Mouse (Mus musculus): ENCODE measurements around the gene Aspg.
A peak's percentile ranks its signal among the peaks of the same experiment; 100 is the strongest.

The Aspg gene

GRCm38 (mm10) chr12:112112686-112113396 is 6.4 kb downstream of the Aspg start:
- no peak for DNase-seq (ENCODE audit: low read depth in 1 of 2, low spot score in 2 of 2)

- peak; percentile 30 to 57 for DNase-seq (ENCODE audit: low read depth in 1 of 2, low spot score in 2 of 2)
These were observed 7.2 kb downstream of the Aspg start for GRCm38 (mm10) chr12:112113710-112114109.

- DNase-seq (ENCODE audit: low read depth in 1 of 2, low spot score in 2 of 2), result no peak
These were observed 10.5 kb downstream of the Aspg start for GRCm38 (mm10) chr12:112117006-112117405.

- DNase-seq (ENCODE audit: low read depth in 1 of 2, low spot score in 2 of 2), result no peak
These were observed 11.2 kb downstream of the Aspg start for GRCm38 (mm10) chr12:112117649-112118048.

- no peak for DNase-seq (ENCODE audit: low read depth in 1 of 2, low spot score in 2 of 2)
These were observed 14.7 kb downstream of the Aspg start for GRCm38 (mm10) chr12:112121188-112121587.

GRCm38 (mm10) chr12:112125903-112126302 is 19.4 kb downstream of the Aspg start:
- DNase-seq (ENCODE audit: low read depth in 1 of 2, low spot score in 2 of 2), result no peak

- DNase-seq (ENCODE audit: low read depth in 1 of 2, low spot score in 2 of 2), result no peak
These were observed 20.6 kb downstream of the Aspg start for GRCm38 (mm10) chr12:112126931-112127635.

- no peak for DNase-seq (ENCODE audit: low read depth in 1 of 2, low spot score in 2 of 2)
These were observed 22.0 kb downstream of the Aspg start for GRCm38 (mm10) chr12:112128526-112128925.

GRCm38 (mm10) chr12:112129300-112129856 is 22.9 kb downstream of the Aspg start:
- DNase-seq (ENCODE audit: low read depth in 1 of 2, low spot score in 2 of 2), result no peak

GRCm38 (mm10) chr12:112130161-112130860 is 23.8 kb downstream of the Aspg start:
- peak in 1 of 2 experiments; percentile 34 for DNase-seq (ENCODE audit: low read depth in 1 of 2, low spot score in 2 of 2)

GRCm38 (mm10) chr12:112130957-112131356 is 24.5 kb downstream of the Aspg start:
- DNase-seq (ENCODE audit: low read depth in 1 of 2, low spot score in 2 of 2), result no peak

- DNase-seq (ENCODE audit: low read depth in 1 of 2, low spot score in 2 of 2), result no peak
These were observed 33.8 kb downstream of the Aspg start for GRCm38 (mm10) chr12:112140231-112140630.

- DNase-seq (ENCODE audit: low read depth in 1 of 2, low spot score in 2 of 2), result no peak
These were observed 34.3 kb downstream of the Aspg start for GRCm38 (mm10) chr12:112140745-112141144.

GRCm38 (mm10) chr12:112141300-112141699 is 34.8 kb downstream of the Aspg start:
- no peak for DNase-seq (ENCODE audit: low read depth in 1 of 2, low spot score in 2 of 2)

GRCm38 (mm10) chr12:112143116-112143832 is 36.8 kb downstream of the Aspg start:
- DNase-seq (ENCODE audit: low read depth in 1 of 2, low spot score in 2 of 2), result no peak

- no peak for DNase-seq (ENCODE audit: low read depth in 1 of 2, low spot score in 2 of 2)
These were observed 37.3 kb downstream of the Aspg start for GRCm38 (mm10) chr12:112143833-112144201.

- no peak for DNase-seq (ENCODE audit: low read depth in 1 of 2, low spot score in 2 of 2)
These were observed 38.1 kb downstream of the Aspg start for GRCm38 (mm10) chr12:112144377-112145115.

GRCm38 (mm10) chr12:112145211-112145874 is 38.9 kb downstream of the Aspg start:
- DNase-seq (ENCODE audit: low read depth in 1 of 2, low spot score in 2 of 2), result peak; percentile 20 to 58

GRCm38 (mm10) chr12:112145875-112146651 is 39.6 kb downstream of the Aspg start, which contains the start of gene Kif26a:
Gene Kif26a, plus strand, starts transcription at chr12:112146208.
- no peak for DNase-seq (ENCODE audit: low read depth in 1 of 2, low spot score in 2 of 2)

Measured in monocyte, adult 2 months (primary cell).